Mouse (Mus musculus) neural tube, embryonic 11.5 days (tissue): ENCODE results near the gene Kcnip4. TPM values are rescaled to one million over a fixed set of nuclear protein-coding genes. Genes with fewer than 3 reads are reported as not detected.
A peak's percentile ranks its signal among the peaks of the same experiment; 100 is the strongest.

Experiments used
- ATAC-seq: fragments of 200-750 bp; cut with Nextera tagmentation; 2 replicates; pipeline ENCODE4 v1.8.0; 2017; ENCODE audit warnings: moderate number of reproducible peaks, mild to moderate bottlenecking, moderate TSS enrichment, moderate library complexity; ENCODE audit not compliant: insufficient read depth, low FRiP score, low TSS enrichment
- DNase-seq: peaks from one replicate; pipeline ENCODE4 v3.0.0-alpha.2; 2015; ENCODE audit warnings: low spot score
- H3K27ac ChIP-seq: fragments of 300-500 bp; sonication (generic); 2 replicates; pipeline ENCODE4 v1.5.1; 2014; ENCODE audit warnings: low read depth, mild to moderate bottlenecking, low read length
- H3K27me3 ChIP-seq: fragments of 300-500 bp; sonication (generic); 2 replicates; pipeline ENCODE4 v1.6.1; 2014; ENCODE audit warnings: mild to moderate bottlenecking, low read length, mixed read lengths; ENCODE audit not compliant: control insufficient read depth, insufficient read depth
- H3K36me3 ChIP-seq: fragments of 300-500 bp; sonication (generic); 2 replicates; pipeline ENCODE4 v1.6.1; 2014; ENCODE audit warnings: mild to moderate bottlenecking, low read length, moderate library complexity, mixed read lengths; ENCODE audit not compliant: control insufficient read depth, insufficient read depth
- H3K4me1 ChIP-seq: fragments of 300-500 bp; sonication (generic); 2 replicates; pipeline ENCODE4 v1.6.1; 2014; ENCODE audit warnings: low read length, mixed read lengths; ENCODE audit not compliant: control insufficient read depth, insufficient read depth
- H3K4me2 ChIP-seq: fragments of 300-500 bp; sonication (generic); 2 replicates; pipeline ENCODE4 v1.6.1; 2014; ENCODE audit warnings: low read depth, mild to moderate bottlenecking, moderate library complexity
- H3K4me3 ChIP-seq: fragments of 300-500 bp; sonication (generic); 2 replicates; pipeline ENCODE4 v1.5.1; 2014; ENCODE audit warnings: low read depth, low read length
- H3K9ac ChIP-seq: fragments of 300-500 bp; sonication (generic); 2 replicates; pipeline ENCODE4 v1.6.1; 2014; ENCODE audit warnings: mild to moderate bottlenecking, low read length
- H3K9me3 ChIP-seq: fragments of 300-500 bp; sonication (generic); 2 replicates; pipeline ENCODE4 v1.6.1; 2016; ENCODE audit warnings: low read length; ENCODE audit not compliant: control insufficient read depth
- WGBS: fragments of 180-500 bp; shearing (Covaris S2); extraction: QIAGEN DNeasy Blood & Tissue Kit; methylation state at CpG from one replicate; pipeline ENCODE4 v1.1.7; 2014; 5-methylcytosine and 5-hydroxymethylcytosine counted together
- polyA plus RNA-seq: library from polyadenylated mRNA; unstranded; fragments of >200 nt; fragmentation: Nextera tagmentation; extraction: Ambion mirVana; gene quantifications from 2 replicates; pipeline ENCODE4 v1.2.1, GENCODE M21; 2014

Kcnip4 gene
- polyA plus RNA-seq, 1 experiment from 2014 or later: 1.8 TPM

GRCm38 (mm10) chr5:48588014-48588413 lies 936.7 kb downstream of the Kcnip4 start:
- DNase-seq (no peak), ATAC-seq (no peak)
- H3K4me1 ChIP-seq: no peaks in the 10 kb centered on the region
- no peak overlapping the region for H3K27ac ChIP-seq
- H3K4me2 ChIP-seq: no peak overlapping the region
- H3K27me3 ChIP-seq: no peaks in the 10 kb centered on the region
- H3K9me3 ChIP-seq: no peaks in the 10 kb centered on the region
- no peak overlapping the region for H3K4me3 ChIP-seq
- H3K9ac ChIP-seq: no peak overlapping the region
- no peaks in the 10 kb centered on the region for H3K36me3 ChIP-seq

- no peaks in the 10 kb centered on the region for H3K9me3 ChIP-seq
- ATAC-seq (no peak), DNase-seq (no peak)
- 74% methylated on average over 1 of the region's 1 CpGs for WGBS
- no peaks in the 10 kb centered on the region for H3K4me1 ChIP-seq
- H3K4me3 ChIP-seq: no peak overlapping the region
- H3K9ac ChIP-seq: no peak overlapping the region
- H3K27me3 ChIP-seq: no peaks in the 10 kb centered on the region
- H3K4me2 ChIP-seq: no peak overlapping the region
- H3K27ac ChIP-seq: no peak overlapping the region
- no peaks in the 10 kb centered on the region for H3K36me3 ChIP-seq
Observed at GRCm38 (mm10) chr5:48583431-48583830, 941.3 kb downstream of the Kcnip4 start.

- WGBS: 78% methylated on average over 3 of the region's 3 CpGs
- H3K9ac ChIP-seq: no peak overlapping the region
- H3K36me3 ChIP-seq: no peaks in the 10 kb centered on the region
- no peak overlapping the region for H3K4me3 ChIP-seq
- DNase-seq (no peak), ATAC-seq (no peak)
- H3K27ac ChIP-seq: no peak overlapping the region
- H3K4me1 ChIP-seq: no peaks in the 10 kb centered on the region
- no peak overlapping the region for H3K4me2 ChIP-seq
- H3K27me3 ChIP-seq: no peaks in the 10 kb centered on the region
- H3K9me3 ChIP-seq: no peaks in the 10 kb centered on the region
Observed at GRCm38 (mm10) chr5:48563996-48564587, 960.6 kb downstream of the Kcnip4 start.

GRCm38 (mm10) chr5:48551753-48552152 lies 973.0 kb downstream of the Kcnip4 start:
- DNase-seq (no peak), ATAC-seq (no peak)
- Histone ChIP-seq H3K27ac (no peak overlapping the region), H3K36me3 (no peaks in the 10 kb centered on the region), H3K27me3 (no peaks in the 10 kb centered on the region), H3K9me3 (no peaks in the 10 kb centered on the region), H3K9ac (no peak overlapping the region), H3K4me1 (no peaks in the 10 kb centered on the region), H3K4me2 (no peak overlapping the region), H3K4me3 (no peak overlapping the region)
- 82% methylated on average over 4 of the region's 4 CpGs for WGBS

- H3K9me3 ChIP-seq: no peaks in the 10 kb centered on the region
- no peaks in the 10 kb centered on the region for H3K27me3 ChIP-seq
- H3K36me3 ChIP-seq: no peaks in the 10 kb centered on the region
- H3K27ac ChIP-seq: no peak overlapping the region
- H3K4me2 ChIP-seq: no peak overlapping the region
- DNase-seq (no peak), ATAC-seq (no peak)
- H3K9ac ChIP-seq: no peak overlapping the region
- 91% methylated on average over 3 of the region's 3 CpGs for WGBS
- no peaks in the 10 kb centered on the region; the same call in 1 of the 2 replicates for H3K4me1 ChIP-seq
- no peak overlapping the region for H3K4me3 ChIP-seq
Observed at GRCm38 (mm10) chr5:48545825-48546224, 978.9 kb downstream of the Kcnip4 start.

- Histone ChIP-seq H3K4me2 (no peak overlapping the region), H3K36me3 (no peaks in the 10 kb centered on the region), H3K27ac (no peak overlapping the region), H3K9me3 (no peaks in the 10 kb centered on the region), H3K9ac (no peak overlapping the region), H3K4me1 (no peaks in the 10 kb centered on the region; the same call in 1 of the 2 replicates), H3K27me3 (no peaks in the 10 kb centered on the region), H3K4me3 (no peak overlapping the region)
- ATAC-seq (peak; percentile 94), DNase-seq (peak; percentile 43)
- 49% methylated on average over 5 of the region's 5 CpGs for WGBS
Observed at GRCm38 (mm10) chr5:48544784-48545734, 979.6 kb downstream of the Kcnip4 start.

- H3K27me3 ChIP-seq: no peaks in the 10 kb centered on the region
- DNase-seq: no peak
- peak; percentile 45; the same call in 1 of the 2 replicates for ATAC-seq
- H3K9me3 ChIP-seq: no peaks in the 10 kb centered on the region
- WGBS: 79% methylated on average over 4 of the region's 4 CpGs
- H3K27ac ChIP-seq: no peak overlapping the region
- no peaks in the 10 kb centered on the region for H3K4me1 ChIP-seq
- no peaks in the 10 kb centered on the region for H3K36me3 ChIP-seq
- H3K9ac ChIP-seq: no peak overlapping the region
- H3K4me3 ChIP-seq: no peak overlapping the region
- H3K4me2 ChIP-seq: no peak overlapping the region
Observed at GRCm38 (mm10) chr5:48518035-48518434, 1006.7 kb downstream of the Kcnip4 start.

- WGBS: 44% methylated on average over 1 of the region's 1 CpGs
- H3K27me3 ChIP-seq: no peaks in the 10 kb centered on the region
- no peaks in the 10 kb centered on the region for H3K4me1 ChIP-seq
- H3K9ac ChIP-seq: no peak overlapping the region
- H3K9me3 ChIP-seq: no peaks in the 10 kb centered on the region
- no peak for DNase-seq
- H3K27ac ChIP-seq: no peak overlapping the region
- ATAC-seq: no peak
- no peak overlapping the region for H3K4me3 ChIP-seq
- no peaks in the 10 kb centered on the region for H3K36me3 ChIP-seq
- no peak overlapping the region for H3K4me2 ChIP-seq
Observed at GRCm38 (mm10) chr5:48513354-48513753, 1011.4 kb downstream of the Kcnip4 start.

GRCm38 (mm10) chr5:48511357-48511756 lies 1013.4 kb downstream of the Kcnip4 start:
- WGBS: 81% methylated on average over 1 of the region's 1 CpGs
- H3K9ac ChIP-seq: no peak overlapping the region
- H3K9me3 ChIP-seq: no peaks in the 10 kb centered on the region
- H3K4me2 ChIP-seq: no peak overlapping the region
- no peak for ATAC-seq
- H3K36me3 ChIP-seq: no peaks in the 10 kb centered on the region
- no peaks in the 10 kb centered on the region for H3K27me3 ChIP-seq
- DNase-seq: no peak
- H3K4me3 ChIP-seq: no peak overlapping the region
- H3K27ac ChIP-seq: no peak overlapping the region
- H3K4me1 ChIP-seq: no peaks in the 10 kb centered on the region
